Mouse (Mus musculus) urinary bladder, adult 18-20 months (tissue): ENCODE results near the gene Sim2.

Experiments used
- DNase-seq, 2 experiments: peaks; one replicate each; pipeline ENCODE4 v3.0.0; 2022; ENCODE audit warnings: low spot score in 2 of 2, mixed read lengths in 2 of 2

Gene Sim2

DNA sequence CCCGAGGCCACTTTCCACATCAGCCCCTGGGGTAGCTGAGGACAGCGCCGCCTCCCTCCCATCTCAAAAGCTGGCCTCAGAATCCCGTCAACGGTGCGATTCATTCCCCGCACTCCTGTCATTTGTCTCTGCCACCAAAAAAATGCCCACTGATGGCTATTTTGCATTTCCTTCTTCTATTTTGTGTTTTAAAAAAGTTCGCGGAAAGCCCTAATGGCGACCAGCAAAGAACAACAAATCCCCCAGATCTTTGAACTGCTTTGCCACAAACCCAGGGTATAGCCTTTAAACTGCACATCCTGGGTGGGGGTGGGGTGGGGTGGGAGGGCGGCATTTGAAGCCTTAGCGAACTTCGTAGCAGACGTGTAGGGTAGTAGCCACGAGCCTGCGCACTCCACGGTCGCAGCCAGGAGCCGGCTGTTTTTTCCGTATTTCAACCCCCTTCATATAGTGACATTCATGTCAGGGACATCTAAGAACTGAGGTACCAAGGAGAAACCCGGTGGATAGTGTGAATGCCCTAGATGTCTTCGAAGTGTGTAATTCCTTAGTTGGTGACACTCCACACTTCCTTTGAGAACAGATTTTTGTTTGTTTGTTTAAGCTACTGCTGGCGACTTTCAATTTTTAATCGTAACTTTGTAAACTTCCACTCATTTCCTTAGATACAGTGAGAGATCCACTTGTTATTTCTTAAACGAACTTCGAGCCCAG is 10.5 kb downstream of the Sim2 start:
- DNase-seq, result no peak

DNA sequence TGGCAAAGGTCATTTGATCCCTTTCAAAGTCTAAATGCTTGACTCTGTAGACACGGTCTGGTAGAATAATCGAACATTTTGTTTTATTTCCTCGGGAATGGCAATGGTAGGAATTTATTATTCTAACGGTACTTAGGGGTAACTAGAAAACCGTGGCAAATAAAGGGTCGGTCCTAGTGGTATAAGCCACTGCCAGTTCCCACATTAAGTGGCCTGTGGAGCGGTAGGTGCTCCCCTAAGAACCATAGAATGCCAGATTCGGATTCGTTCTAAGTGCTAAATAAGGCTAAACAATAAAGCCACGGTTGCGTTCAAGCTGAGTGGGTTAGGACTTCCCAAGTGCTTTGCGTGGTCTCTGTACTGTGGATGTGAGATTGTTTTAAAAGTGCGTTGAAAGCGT is 11.7 kb downstream of the Sim2 start:
- no peak for DNase-seq

DNA sequence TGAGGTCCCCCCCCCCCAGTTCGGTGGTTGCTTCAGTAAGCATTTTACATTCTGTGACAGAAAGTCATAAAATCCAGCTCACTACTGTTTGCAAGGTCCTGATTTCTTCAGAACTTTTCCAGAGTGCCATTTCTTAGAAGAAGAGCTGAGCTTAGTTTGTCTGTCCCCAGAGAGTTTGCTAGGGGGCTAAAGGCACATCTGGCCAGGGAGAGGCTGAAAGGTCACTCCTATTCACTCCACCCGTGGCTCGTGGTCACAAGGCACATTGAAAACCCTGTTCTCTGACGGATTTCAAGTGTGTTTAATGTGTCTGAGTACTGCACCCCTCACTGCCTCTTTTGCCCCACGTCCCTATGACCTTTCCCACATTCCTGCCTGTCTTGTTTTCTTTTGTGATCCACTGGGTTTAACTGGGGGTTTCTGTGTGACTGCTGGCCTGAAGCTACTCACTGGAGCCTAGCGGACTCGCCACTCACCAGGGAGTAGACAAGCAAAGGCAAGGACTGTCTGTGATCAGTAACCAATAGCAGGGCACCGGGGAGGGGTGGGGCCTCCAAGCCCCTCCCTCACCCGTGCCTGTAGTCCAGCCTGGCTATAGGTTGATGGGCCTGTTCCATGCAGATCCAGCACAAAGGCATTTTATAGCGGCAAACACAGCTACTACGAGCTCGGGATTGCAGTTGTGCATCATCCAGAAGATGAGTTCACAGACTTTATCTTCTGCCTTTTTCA is 13.2 kb downstream of the Sim2 start:
- no peak for DNase-seq

DNA sequence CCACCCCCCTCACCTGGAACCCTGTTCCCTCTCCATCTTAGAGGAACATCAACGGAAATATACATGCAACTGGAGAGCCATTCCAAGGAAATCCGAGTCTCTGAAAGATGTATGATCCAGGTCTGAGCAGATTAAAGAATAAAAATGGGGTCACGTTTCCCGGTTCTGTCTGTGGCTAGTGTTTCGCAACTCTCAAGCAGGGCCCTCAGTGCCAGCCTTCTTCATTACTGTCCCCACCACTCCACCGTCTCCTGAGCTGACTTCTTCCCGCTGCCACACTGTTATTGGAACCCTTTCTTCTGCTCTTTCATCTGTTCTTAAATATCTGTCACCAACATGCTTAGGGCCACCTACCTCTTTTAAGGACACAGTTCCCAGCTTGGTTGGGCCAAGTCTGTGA is 28.4 kb downstream of the Sim2 start:
- no peak for DNase-seq

DNA sequence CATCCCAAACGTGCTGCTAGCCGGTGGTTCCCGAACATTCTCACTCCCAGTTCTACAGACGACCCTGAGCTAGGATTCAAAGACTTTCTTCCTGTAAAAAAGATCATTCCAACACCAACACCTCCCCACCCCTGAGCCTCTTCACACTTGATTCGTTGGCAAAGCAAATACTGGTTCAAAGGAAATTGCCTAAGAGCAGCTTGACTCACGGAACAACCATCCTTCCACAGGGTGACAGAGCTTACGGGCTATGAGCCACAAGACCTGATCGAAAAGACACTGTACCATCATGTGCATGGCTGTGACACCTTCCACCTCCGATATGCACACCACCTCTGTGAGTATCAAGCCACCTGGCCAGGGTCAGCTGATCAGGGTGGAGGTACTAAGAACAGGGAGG is 30.0 kb downstream of the Sim2 start:
- no peak for DNase-seq

DNA sequence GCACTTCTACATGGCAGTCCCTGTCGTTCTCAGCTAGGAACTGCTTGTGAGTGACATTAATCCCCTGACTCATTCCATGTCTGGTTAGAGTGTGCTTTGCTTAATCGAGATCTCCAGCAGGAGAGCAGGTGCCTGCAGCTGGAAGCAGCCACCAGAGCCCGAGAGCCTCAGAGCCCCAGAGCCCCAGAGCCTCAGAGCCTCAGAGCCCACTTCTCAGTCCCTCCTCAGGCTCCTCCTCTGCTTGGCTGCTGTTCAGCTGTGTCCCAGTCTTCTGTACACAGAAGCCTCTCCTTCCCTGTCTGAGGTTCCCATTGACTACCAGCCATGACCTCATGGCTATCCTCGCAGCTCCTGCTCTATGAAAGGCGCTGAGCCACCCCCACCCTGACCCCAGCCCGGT is 32.6 kb downstream of the Sim2 start:
- DNase-seq, result no peak

DNA sequence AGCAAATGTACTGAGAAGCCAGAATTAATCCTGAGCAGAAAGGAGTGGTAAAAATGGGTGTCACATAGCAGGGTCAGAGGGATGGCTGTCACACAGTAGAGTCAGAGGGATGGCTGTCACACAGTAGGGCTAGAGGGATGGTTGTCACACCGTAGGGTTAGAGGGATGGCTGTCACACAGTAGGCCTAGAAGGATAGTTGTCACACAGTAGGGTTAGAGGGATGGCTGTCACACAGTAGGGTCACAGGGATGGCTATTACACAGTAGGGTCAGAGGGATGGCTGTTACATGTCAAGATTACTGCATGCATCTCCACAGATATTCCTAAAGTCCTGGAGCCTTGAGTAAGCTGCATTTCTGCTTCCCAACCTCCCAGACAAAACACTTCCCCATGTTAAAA is 33.7 kb downstream of the Sim2 start:
- DNase-seq, result no peak

DNA sequence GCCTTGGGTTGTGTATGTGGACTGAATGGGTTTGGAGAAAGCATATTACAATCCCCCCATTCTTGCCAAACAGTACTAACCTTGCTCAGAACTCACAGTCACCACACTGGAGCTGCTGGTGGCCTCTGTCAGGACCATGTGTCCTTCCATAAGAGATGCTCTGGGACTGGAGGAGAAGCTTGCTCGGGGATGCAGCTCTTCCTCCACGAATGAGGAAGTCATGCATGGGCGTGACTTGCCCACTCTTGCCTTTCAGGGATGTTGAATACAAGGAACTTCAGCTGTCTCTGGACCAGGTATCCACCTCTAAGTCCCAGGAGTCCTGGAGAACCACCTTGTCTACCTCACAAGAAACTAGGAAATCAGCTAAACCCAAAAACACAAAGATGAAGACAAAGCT is 37.6 kb downstream of the Sim2 start:
- no peak for DNase-seq

DNA sequence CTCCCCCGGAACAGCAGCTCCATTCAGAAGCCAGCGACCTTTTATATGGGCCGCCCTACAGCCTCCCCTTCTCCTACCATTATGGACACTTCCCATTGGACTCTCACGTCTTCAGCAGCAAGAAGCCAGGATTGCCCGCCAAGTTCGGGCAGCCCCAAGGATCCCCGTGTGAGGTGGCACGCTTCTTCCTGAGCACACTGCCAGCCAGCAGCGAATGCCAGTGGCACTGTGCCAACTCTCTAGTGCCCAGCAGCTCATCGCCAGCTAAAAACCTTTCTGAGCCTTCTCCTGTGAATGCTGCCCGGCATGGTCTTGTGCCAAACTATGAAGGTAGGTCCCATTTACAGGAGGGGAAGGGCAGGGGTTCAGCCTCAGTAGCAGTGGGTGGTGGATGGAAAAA is 38.5 kb downstream of the Sim2 start:
- no peak for DNase-seq

DNA sequence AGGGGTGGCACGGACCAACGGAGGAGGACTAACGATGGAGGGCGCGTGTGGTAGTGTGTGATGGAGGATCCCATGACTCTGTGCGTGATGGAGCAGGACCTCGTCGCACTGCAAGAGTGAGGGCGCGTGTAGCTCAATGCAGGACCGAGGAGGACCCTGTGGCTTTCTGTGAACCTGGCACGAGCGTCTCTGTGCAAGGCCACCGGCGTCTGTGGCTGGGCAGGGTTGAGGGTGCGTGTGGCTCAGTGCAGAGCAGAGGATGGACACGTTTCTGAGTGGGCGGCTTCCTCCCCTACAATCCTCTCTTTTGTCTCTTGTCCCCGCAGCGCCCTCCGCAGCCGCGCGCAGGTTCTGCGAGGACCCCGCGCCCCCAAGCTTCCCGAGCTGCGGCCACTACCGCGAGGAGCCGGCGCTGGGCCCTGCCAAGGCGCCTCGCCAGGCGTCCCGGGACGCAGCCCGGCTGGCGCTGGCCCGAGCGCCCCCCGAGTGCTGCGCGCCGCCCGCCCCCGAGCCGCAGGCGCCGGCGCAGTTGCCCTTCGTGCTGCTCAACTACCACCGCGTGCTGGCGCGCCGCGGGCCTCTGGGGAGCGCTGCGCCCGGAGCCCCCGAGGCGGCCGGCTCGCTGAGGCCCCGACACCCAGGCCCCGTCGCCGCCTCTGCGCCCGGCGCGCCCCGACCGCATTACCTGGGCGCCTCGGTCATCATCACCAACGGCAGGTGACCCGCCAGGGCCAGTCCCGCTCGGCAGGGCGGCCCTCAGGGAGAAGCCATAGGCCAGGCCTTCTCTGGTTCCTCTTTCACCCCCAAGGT is 40.6 kb downstream of the Sim2 start:
- no peak for DNase-seq

DNA sequence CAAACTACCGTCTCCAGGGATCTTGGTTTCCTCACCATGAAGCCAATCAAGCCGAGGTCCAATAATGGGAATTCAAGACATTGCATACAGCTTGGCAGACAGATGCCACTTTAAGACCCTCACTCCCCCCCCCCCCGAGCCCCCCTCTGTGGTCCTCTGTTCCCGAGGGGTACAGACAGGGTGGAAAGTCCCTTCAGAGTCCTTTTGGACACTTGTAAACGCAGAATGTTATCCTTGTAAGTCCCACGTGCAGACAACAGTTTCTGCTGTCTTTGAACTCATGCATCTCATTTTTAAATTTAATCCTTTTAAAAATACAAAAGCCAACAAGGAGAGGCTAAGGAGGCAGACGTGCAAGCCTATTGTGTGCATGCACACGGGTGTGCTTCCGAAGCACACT is 41.5 kb downstream of the Sim2 start:
- DNase-seq, result no peak

DNA sequence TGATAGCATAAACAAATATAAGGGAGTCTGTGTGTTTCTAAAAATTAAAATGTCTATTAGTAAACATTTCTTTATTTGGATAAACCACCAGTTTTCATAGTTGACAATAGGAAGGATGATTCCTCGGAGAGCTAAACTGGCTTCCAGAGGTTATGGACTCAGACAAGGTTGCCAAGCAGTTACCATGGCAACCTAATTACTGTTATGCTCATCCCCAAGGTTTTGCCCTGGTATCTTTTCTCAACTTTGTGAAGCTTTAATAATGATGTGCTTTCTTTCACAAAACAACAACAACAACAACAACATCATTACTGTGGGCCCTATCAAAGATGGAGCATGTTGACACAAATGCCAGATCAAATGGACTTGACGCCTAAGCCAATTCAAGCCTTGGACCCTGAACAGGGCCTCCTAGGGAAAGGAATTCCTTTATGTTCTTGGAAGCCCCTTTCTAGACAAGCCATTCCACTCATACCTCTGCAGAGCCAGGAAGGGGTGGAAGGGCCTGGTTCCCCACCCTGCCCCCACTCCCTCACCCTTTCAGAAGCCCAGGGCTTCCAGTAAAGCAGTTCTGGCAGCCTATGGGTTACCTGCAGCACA is 43.6 kb downstream of the Sim2 start:
- DNase-seq, result no peak

DNA sequence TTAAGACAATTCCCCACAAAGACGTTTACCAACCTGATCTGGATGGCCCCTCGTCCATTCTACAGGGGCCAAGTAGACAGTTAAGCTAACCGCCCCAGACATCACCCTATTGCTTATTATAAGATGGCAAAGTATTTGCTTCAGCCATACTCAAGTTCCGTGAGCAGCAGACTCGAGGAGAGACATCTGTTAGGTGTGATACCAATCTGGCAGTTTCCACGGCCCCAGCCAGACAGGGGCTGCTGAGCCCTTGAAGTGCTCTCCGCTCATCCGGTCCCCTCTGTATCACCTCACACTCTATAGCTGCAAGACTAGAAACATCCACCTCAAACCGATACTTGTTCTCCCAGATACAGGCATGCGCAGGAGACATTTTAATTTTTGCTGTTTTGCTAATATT is 49.5 kb downstream of the Sim2 start:
- no peak for DNase-seq

DNA sequence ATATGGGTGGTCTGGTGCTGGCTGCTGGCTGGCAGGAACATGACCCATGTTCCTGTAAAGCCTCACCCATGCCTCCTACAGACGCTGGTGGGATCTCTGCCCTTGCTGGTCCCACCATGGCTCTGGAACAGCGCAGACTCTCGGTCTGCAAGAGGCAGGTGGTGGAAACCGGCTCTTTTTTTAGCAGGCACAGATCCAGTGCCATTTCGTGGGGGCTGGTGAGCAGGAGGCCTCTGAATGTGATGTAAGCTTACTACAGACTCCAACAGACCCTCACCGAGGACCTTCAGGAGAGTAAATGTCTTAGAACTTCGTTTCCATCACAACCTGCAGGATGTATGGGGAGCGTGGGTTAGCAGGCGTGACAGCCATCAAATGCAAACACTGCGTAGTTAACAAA is 56.0 kb downstream of the Sim2 start:
- DNase-seq, result no peak

DNA sequence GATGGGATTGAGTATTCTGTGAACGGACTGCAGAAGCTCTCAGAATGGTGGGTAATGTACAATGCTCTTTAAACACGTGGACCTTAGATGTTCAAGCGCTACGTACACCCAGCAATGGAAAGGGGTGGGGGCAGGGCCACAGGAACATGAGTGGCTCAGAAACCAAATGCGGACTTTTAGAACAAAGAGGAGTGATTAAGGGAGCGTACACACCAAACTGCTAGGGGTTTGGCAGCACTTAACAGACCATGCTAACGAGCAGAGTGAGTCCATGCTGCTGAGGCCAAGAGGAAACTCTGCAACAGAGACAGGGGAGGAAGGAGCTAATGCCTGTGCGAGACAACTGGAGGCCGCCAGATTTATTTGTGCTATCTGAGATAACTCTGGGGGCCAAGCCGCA is 58.6 kb downstream of the Sim2 start:
- DNase-seq, result no peak

DNA sequence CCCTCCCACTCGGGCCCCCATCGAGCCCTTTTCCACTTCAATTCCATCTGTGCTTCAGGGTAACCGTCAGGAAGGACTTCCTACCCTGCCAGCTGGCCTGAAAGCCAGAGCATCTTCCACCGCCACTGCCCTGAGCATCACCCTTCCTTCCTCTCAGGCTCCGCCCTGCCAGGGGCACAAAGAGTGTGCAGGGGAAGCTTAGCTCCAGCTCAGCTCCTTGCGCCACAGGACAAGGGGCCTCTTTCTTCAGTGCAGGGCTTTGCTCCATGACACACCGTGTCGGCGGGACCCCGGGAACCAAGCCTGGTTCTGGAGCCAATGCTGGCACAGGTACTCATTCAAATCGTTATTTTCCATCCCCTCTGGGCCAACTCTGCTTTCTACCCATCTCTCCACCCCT is 63.4 kb downstream of the Sim2 start:
- no peak for DNase-seq

DNA sequence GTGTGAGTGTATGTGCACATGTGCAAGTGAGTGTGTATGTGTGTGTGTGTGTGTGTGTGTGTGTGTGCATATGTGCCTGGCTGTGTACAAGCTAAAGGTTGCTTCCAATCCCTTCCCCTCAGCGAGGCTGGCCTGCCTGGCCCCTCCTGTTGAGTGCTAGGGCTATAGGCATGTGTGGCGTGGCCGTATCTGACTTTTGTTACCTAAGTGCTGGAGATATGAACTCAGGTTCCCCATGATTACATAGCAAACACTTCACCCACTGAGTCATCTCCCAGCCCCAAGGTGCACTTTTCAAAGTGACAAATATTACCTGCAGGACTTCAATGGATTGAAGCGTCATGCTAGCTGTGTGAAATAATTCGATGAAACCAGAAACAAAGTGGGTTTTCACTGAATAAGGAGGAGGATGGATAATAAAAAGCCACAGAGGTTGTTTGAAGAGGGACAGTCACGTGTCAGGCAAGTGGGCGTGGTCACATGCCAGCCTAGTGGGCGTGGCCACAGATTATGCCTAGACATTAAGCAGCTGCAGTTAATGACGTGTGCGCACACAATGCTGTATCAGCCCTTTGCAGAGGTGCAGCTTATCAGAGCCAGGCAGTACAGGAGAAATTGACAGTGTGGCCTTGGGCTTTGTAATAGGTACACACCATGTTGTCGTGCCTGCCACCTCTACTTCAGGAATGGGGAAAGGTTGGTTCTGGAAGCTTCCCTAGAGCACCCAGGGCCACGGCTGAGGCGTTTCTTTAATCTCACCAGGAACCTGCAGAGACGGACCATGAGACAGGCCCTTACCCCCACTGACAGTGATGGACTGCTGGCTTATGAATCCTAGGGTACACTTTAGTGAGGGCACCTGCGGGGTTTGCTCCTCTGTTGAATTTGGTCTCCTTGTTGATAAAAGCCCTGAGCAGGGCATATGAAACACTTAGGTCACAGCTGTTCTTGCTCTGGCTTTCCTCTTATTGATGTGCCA is 65.7 kb downstream of the Sim2 start:
- no peak for DNase-seq

DNA sequence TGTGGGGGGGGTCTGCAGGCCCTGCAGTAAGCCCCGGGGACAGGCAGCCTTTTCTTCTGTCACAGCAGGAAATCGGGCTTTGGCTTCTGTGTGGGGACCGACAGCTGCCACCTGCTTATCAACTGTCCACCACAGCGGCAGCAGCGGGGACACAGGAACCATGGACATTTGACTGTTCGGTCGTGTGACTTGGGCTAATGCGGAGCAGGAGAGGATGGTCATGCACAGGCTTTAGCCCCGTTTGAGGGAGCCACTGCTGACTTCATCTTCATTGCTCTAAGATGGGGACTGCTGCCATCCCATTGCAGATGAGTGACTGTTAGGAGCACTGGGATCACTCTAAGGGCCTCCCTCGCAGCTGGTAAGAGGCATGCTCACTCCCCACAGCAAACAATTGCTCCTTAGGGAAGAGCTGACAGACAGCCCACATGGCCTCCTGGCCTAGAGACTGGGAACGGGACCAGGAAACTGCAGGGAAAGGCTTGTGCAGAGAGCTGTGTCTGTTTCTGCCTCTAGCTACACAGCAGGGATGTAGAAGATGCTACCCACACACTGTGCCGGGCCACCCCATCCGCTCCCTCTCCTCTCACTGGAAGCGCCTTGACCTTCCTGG is 70.4 kb downstream of the Sim2 start:
- no peak for DNase-seq

DNA sequence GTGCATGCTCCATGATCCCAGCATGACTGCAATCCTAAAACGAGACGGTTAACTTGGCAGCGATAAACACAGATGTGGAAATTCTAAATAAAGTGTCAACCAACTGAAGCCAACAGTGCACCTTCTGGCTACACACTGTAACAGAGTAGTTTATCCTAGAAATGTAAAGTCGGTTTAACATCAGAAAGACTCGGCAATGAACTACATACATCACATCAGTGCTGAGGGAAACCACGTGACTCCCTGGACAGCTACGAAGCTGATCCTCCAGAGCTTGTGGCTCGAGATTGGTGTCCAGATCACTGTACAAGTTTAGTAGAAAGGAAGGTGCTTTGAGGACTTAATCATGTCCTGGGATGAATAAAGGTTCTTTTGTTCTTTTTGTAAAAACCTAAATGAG is 73.1 kb downstream of the Sim2 start:
- DNase-seq, result no peak

DNA sequence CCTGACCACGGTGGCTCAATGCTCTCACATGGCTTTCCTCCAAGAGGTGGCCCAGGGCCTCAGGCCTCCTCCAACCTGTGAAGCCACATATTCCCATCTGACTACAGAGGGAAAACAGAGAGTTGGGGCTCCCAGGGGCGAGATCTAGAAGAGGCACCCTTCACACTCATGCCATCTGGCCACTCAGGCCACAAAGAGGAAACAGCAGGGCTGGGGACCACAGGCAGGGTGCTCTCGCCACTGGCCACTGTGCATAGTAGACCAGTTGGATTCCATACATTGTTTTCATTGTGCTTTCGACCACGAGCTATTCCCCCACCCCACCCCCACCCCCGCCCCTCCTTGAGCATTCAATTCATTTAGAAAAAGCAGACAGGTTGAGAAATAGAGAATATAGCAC is 77.3 kb downstream of the Sim2 start:
- no peak for DNase-seq

DNA sequence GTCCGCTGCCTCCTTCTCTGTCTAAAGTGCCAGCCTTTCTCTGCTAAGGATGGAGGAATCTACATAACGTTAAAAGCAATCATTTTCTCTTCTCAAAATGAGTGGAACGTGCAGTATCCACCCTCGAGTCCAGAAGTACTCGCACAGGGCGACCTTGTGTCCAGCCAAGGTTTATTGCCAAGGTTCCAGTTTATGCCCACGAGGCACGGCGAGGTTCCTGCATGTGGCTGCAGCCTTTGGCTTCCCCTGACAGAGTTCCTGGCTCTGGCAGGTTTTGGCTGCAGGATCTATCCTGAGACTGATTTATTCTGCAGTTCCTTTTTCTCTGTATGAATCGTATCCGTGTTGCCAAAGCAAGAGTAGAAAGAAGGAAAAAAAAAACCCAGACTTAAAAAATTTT is 78.3 kb downstream of the Sim2 start:
- DNase-seq, result no peak
